Mouse (Mus musculus) intestine, postnatal 0 days (tissue): ENCODE data around the gene Cdk2ap1. TPM values are rescaled to one million over a fixed set of nuclear protein-coding genes. Genes with fewer than 3 reads are reported as not detected.
A peak's percentile ranks its signal among the peaks of the same experiment; 100 is the strongest.

ENCODE experiments used
- ATAC-seq: fragments of 200-750 bp; cut with Nextera tagmentation; 2 replicates; pipeline ENCODE4 v1.8.0; 2017; ENCODE audit warnings: mild to moderate bottlenecking, moderate TSS enrichment, moderate library complexity
- H3K27ac ChIP-seq: fragments of 300-500 bp; sonication (generic); 2 replicates; pipeline ENCODE4 v1.5.1; 2014; ENCODE audit warnings: mild to moderate bottlenecking, low read depth, low read length, moderate library complexity
- H3K27me3 ChIP-seq: fragments of 300-500 bp; sonication (generic); replicated peaks from 2 replicates; pipeline ENCODE4 v1.6.1; 2014; ENCODE audit warnings: low read length, mixed read lengths; ENCODE audit not compliant: control insufficient read depth, insufficient read depth
- H3K36me3 ChIP-seq: fragments of 300-500 bp; sonication (generic); 2 replicates; pipeline ENCODE4 v1.6.1; 2014; ENCODE audit warnings: mild to moderate bottlenecking, moderate library complexity; ENCODE audit not compliant: control insufficient read depth, insufficient read depth
- H3K4me1 ChIP-seq: fragments of 300-500 bp; sonication (generic); replicated peaks from 2 replicates; pipeline ENCODE4 v1.6.1; 2014; ENCODE audit warnings: antibody characterized with exemption, low read length, mixed read lengths; ENCODE audit not compliant: control insufficient read depth, insufficient read depth
- H3K4me2 ChIP-seq: fragments of 300-500 bp; sonication (generic); replicated peaks from 2 replicates; pipeline ENCODE4 v1.6.1; 2014; ENCODE audit warnings: low read depth, mild to moderate bottlenecking, moderate library complexity
- H3K4me3 ChIP-seq: fragments of 300-500 bp; sonication (generic); 2 replicates; pipeline ENCODE4 v1.5.1; 2014; ENCODE audit warnings: low read depth, low read length
- H3K9ac ChIP-seq: fragments of 300-500 bp; sonication (generic); 2 replicates; pipeline ENCODE4 v1.6.1; 2014; ENCODE audit warnings: mild to moderate bottlenecking, low read depth, low read length
- H3K9me3 ChIP-seq: fragments of 300-500 bp; sonication (generic); 2 replicates; pipeline ENCODE4 v1.6.1; 2016; ENCODE audit warnings: mixed run types; ENCODE audit not compliant: control insufficient read depth
- CTCF ChIP-seq: sonication (generic); IDR thresholded peaks from 2 replicates; pipeline ENCODE4 v1.5.1; 2016; ENCODE audit warnings: low read depth, mild to moderate bottlenecking, control low read depth, antibody characterized with exemption, moderate library complexity
- WGBS: fragments of 180-500 bp; shearing (Covaris S2); extraction: QIAGEN DNeasy Blood & Tissue Kit; methylation state at CpG from one replicate; pipeline ENCODE4 v1.1.7; 2014; 5-methylcytosine and 5-hydroxymethylcytosine counted together
- polyA plus RNA-seq: library from polyadenylated mRNA; unstranded; fragments of >200 nt; fragmentation: Nextera tagmentation; extraction: Ambion mirVana; gene quantifications from 2 replicates; pipeline ENCODE4 v1.2.1, GENCODE M21; 2015

The Cdk2ap1 gene
- polyA plus RNA-seq, 1 experiment from 2014 or later, result 53.6 TPM

DNA sequence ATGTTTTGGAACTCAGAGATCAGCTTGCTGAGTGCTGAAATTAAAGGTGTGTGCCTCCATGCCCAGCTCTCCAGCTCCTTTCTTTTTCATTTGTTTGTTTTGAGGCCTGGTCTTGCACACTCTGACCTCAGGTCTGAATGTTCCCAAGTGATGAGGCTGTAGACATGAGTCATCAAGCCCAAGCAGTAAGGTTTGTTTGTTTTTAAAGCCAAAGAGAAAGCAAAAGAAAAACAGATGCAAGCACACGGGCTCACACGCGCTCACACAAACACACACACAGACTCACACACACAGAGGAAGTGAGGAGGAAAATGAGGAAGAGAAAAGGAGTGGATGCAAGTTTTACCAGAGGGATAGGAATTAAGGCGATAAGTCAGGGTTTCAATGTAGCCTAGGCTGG, 14.3 kb upstream of the Cdk2ap1 start:
- WGBS, result 85% methylated on average over 4 of the region's 4 CpGs
- H3K27ac ChIP-seq, result peak overlapping the region; percentile 11; the same call in 1 of the 2 replicates
- 0 out of 2 replicates have a peak, but pooled peaks have one; percentile 31 for ATAC-seq
- TF ChIP-seq CTCF, result no peak
- no peak overlapping the region for H3K4me3 ChIP-seq
- no peaks in the 10 kb centered on the region for H3K27me3 ChIP-seq
- H3K4me1 ChIP-seq, result no peaks in the 10 kb centered on the region
- no peak overlapping the region for H3K9ac ChIP-seq
- H3K9me3 ChIP-seq, result no peaks in the 10 kb centered on the region
- H3K4me2 ChIP-seq, result no peak overlapping the region
- peaks cover 84% of the 10 kb centered on the region for H3K36me3 ChIP-seq

DNA sequence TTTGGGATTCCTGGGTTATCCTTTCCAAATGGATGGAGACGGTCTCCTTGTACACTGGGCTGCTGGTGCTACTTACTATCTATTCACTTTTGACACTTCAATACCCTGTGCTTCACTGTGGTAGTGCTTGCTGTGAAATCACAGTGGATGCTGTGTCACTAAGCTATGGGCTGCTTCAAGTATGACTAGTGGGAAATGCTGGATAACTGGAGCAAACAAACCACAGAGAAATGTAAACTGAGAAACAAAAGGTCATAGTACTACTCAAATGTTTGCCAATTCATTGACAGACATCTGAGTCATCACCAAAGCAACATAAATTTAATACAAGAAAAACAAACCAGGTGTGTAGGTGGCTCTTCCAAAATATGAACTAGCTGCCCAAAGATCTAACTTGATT, 13.5 kb upstream of the Cdk2ap1 start:
- no peaks in the 10 kb centered on the region for H3K27me3 ChIP-seq
- no peak overlapping the region for H3K4me3 ChIP-seq
- H3K9ac ChIP-seq, result no peak overlapping the region
- H3K27ac ChIP-seq, result peak overlapping the region; percentile 11; the same call in 1 of the 2 replicates
- ATAC-seq, result no peak
- H3K36me3 ChIP-seq, result peaks cover 84% of the 10 kb centered on the region
- no peaks in the 10 kb centered on the region for H3K4me1 ChIP-seq
- no peak for TF ChIP-seq CTCF
- no peak overlapping the region for H3K4me2 ChIP-seq
- no peaks in the 10 kb centered on the region for H3K9me3 ChIP-seq
- 95% methylated on average over 1 of the region's 1 CpGs for WGBS

DNA sequence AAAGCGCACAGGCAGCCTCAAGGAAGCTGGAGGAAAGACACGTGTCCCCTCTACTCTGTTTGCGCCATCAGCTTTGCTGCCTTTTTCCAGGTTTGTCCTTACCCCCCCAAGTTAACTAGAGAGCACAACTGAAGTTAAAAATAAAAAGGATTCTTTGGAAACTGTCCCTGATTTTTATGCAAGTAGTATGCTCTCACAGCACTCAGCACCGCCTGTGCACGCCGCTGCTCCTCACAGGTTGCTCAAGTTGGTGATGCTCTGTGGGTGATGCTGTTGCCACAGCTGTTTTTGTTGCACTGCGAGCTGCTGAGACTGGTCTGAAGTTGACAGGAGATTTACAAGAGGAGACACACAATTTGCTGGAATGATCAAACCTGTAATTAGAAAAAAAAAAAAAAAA, 11.4 kb upstream of the Cdk2ap1 start:
- peaks cover 82% of the 10 kb centered on the region for H3K36me3 ChIP-seq
- TF ChIP-seq CTCF, result no peak
- H3K9ac ChIP-seq, result no peak overlapping the region
- H3K4me3 ChIP-seq, result no peak overlapping the region
- no peaks in the 10 kb centered on the region for H3K9me3 ChIP-seq
- no peak overlapping the region for H3K27ac ChIP-seq
- ATAC-seq, result no peak
- no peaks in the 10 kb centered on the region for H3K4me1 ChIP-seq
- WGBS, result 95% methylated on average over 7 of the region's 7 CpGs
- H3K27me3 ChIP-seq, result no peaks in the 10 kb centered on the region
- no peak overlapping the region for H3K4me2 ChIP-seq

DNA sequence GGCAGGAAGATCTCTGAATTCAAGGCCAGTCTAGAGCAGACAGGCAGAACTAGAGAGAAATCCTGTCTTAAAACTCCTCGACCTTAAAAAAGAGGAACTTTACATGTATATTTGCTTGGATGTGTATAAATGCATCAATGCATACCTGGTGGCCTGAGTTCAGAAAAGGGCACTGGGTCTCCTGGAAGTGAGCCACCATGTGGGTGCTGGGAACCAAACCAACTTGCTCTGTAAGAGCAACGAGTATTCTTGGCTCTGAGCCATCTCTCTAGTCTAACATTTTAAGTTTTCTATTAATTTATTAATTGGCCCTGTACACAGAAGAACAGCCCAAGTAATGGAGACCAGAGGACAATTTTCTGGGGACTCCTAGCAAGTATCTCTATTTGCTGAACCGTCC, 3.8 kb upstream of the Cdk2ap1 start:
- Histone ChIP-seq H3K9ac (no peak overlapping the region), H3K27ac (no peak overlapping the region), H3K27me3 (no peaks in the 10 kb centered on the region), H3K4me3 (no peak overlapping the region), H3K4me1 (no peaks in the 10 kb centered on the region), H3K36me3 (peaks cover 29% of the 10 kb centered on the region), H3K4me2 (no peak overlapping the region), H3K9me3 (no peaks in the 10 kb centered on the region)
- TF ChIP-seq CTCF, result no peak
- WGBS, result 64% methylated on average over 3 of the region's 3 CpGs
- no peak for ATAC-seq

DNA sequence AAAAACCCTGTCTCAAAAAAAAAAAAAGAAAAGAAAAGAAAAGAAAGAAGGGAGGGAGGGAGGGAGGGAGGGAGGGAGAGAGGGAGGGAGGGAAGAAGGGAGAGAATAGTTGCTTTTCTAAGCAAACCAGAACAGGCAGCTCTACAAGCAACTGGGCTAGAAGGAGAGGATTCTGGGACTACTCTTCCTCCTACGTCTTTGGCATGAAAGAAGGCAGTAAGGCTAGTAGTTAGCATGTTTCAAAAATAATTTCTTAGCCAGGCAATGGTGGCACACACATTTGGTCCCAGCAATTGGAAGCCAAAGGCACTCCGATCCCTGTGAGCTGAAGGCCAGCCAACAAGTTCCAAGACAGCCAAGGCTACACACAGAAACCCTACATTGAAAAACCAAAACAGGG, 2.9 kb upstream of the Cdk2ap1 start:
- H3K36me3 ChIP-seq, result peaks cover 22% of the 10 kb centered on the region
- H3K9ac ChIP-seq, result no peak overlapping the region
- H3K9me3 ChIP-seq, result no peaks in the 10 kb centered on the region
- no peaks in the 10 kb centered on the region for H3K27me3 ChIP-seq
- H3K4me3 ChIP-seq, result no peak overlapping the region
- H3K4me2 ChIP-seq, result no peak overlapping the region
- no peak overlapping the region for H3K27ac ChIP-seq
- WGBS, result 93% methylated on average over 2 of the region's 2 CpGs
- ATAC-seq, result no peak
- TF ChIP-seq CTCF, result no peak
- no peaks in the 10 kb centered on the region for H3K4me1 ChIP-seq

DNA sequence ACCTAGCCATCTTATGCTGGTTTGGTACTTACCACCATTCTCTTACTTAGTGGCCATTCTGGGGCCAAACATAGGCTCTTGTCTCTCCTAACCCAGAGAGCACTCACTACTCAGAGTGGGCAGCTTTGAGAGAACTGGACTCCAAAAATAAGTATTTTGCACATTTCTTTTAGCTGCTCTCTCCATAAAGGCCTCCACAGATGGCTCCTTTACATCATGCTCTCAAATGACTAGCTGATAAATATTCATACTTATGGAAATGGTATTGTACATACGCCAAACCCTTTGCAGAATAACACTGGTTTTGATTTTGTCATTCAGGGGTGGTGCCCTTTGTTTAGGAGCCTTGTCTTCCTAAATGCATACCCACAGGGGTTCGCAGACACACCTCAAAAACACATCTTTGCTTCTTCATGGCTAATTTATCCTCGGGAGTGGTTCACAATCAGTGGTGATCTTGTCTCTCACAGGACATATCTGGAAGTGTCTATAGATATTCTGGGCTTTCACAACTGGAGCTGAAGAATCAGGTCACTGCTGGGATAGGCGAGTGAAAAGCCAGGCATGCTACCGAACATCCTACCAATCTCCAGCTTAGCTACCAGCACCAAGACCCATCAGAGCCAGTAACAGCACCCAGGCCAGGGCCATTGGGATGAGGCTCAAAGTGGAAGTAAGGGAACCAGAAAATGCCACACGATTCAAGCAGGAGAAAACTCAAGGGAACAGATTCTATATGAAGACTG, 1.5 kb upstream of the Cdk2ap1 start:
- TF ChIP-seq CTCF, result no peak
- WGBS, result 92% methylated on average over 6 of the region's 6 CpGs
- no peaks in the 10 kb centered on the region for H3K4me1 ChIP-seq
- H3K27me3 ChIP-seq, result no peaks in the 10 kb centered on the region
- no peak for ATAC-seq
- H3K27ac ChIP-seq, result no peak overlapping the region
- H3K9ac ChIP-seq, result no peak overlapping the region
- H3K4me3 ChIP-seq, result no peak overlapping the region
- H3K9me3 ChIP-seq, result no peaks in the 10 kb centered on the region
- H3K4me2 ChIP-seq, result no peak overlapping the region
- H3K36me3 ChIP-seq, result peaks cover 8% of the 10 kb centered on the region
